In genomic region chr1:139194011-139194410, GRCm38 (mm10) we compare ENCODE assay signal across 18 mouse cellular contexts.
DNase-seq lines count a peak whose midpoint lies in the region; ATAC-seq and TF ChIP-seq lines count a peak whose summit lies in the region.
"Had no signal": no experiment of that assay in that cellular context is flagged by ENCODE, and none has a peak within 500 bp of the region (broad histone marks: within the 10 kb centered on the region; RNA-seq: fewer than 3 reads in every experiment).

No protein-coding gene starts in this region.

- no peak overlapping the region for H3K9ac ChIP-seq in intestine, embryonic 15.5 days
- no peak overlapping the region for H3K9ac ChIP-seq in intestine, postnatal 0 days (ENCODE audit: low read depth, low read length)
- H3K9ac ChIP-seq in neural tube, embryonic 12.5 days, result no peak overlapping the region
- no peak overlapping the region for H3K9ac ChIP-seq in neural tube, embryonic 15.5 days (replicated peaks)
- H3K9ac ChIP-seq in limb, embryonic 11.5 days (ENCODE audit: low read length), result no peak overlapping the region
- no peak overlapping the region for H3K9ac ChIP-seq in kidney, embryonic 15.5 days
- H3K9ac ChIP-seq: embryonic facial prominence, embryonic 15.5 days; heart, embryonic 15.5 days had no signal

- H3K27me3 ChIP-seq in intestine, embryonic 15.5 days (replicated peaks), result no peaks in the 10 kb centered on the region
- H3K27me3 ChIP-seq in intestine, postnatal 0 days (replicated peaks; ENCODE audit: control insufficient read depth, insufficient read depth, low read length), result no peaks in the 10 kb centered on the region
- no peaks in the 10 kb centered on the region for H3K27me3 ChIP-seq in neural tube, embryonic 12.5 days (replicated peaks)
- no peaks in the 10 kb centered on the region for H3K27me3 ChIP-seq in neural tube, embryonic 15.5 days (replicated peaks)
- no peaks in the 10 kb centered on the region for H3K27me3 ChIP-seq in limb, embryonic 11.5 days (ENCODE audit: control insufficient read depth, insufficient read depth, low read length)
- no peaks in the 10 kb centered on the region for H3K27me3 ChIP-seq in kidney, embryonic 15.5 days
- H3K27me3 ChIP-seq: embryonic facial prominence, embryonic 15.5 days; heart, embryonic 15.5 days had no signal

- no peak overlapping the region for H3K4me3 ChIP-seq in intestine, embryonic 15.5 days (replicated peaks)
- no peak overlapping the region for H3K4me3 ChIP-seq in intestine, postnatal 0 days (ENCODE audit: low read depth, low read length)
- no peak overlapping the region for H3K4me3 ChIP-seq in neural tube, embryonic 12.5 days
- H3K4me3 ChIP-seq in neural tube, embryonic 15.5 days (replicated peaks), result no peak overlapping the region
- H3K4me3 ChIP-seq in limb, embryonic 11.5 days (ENCODE audit: low read depth, low read length), result no peak overlapping the region
- H3K4me3 ChIP-seq in kidney, embryonic 15.5 days (replicated peaks), result no peak overlapping the region
- H3K4me3 ChIP-seq: embryonic facial prominence, embryonic 15.5 days; heart, embryonic 15.5 days; hindbrain, embryonic 10.5 days had no signal

- H3K9me3 ChIP-seq in intestine, embryonic 15.5 days, result no peaks in the 10 kb centered on the region
- no peaks in the 10 kb centered on the region for H3K9me3 ChIP-seq in intestine, postnatal 0 days (ENCODE audit: control insufficient read depth)
- H3K9me3 ChIP-seq in neural tube, embryonic 12.5 days, result no peaks in the 10 kb centered on the region
- H3K9me3 ChIP-seq in neural tube, embryonic 15.5 days (replicated peaks), result no peaks in the 10 kb centered on the region
- no peaks in the 10 kb centered on the region for H3K9me3 ChIP-seq in limb, embryonic 11.5 days (ENCODE audit: control insufficient read depth, low read length)
- H3K9me3 ChIP-seq in kidney, embryonic 15.5 days (replicated peaks), result no peaks in the 10 kb centered on the region
- H3K9me3 ChIP-seq: embryonic facial prominence, embryonic 15.5 days; heart, embryonic 15.5 days; hindbrain, embryonic 10.5 days had no signal

- H3K36me3 ChIP-seq in intestine, embryonic 15.5 days, result no peaks in the 10 kb centered on the region
- H3K36me3 ChIP-seq in intestine, postnatal 0 days (ENCODE audit: control insufficient read depth, insufficient read depth), result no peaks in the 10 kb centered on the region
- no peaks in the 10 kb centered on the region for H3K36me3 ChIP-seq in neural tube, embryonic 12.5 days
- no peaks in the 10 kb centered on the region for H3K36me3 ChIP-seq in neural tube, embryonic 15.5 days
- H3K36me3 ChIP-seq in limb, embryonic 11.5 days (ENCODE audit: control insufficient read depth, insufficient read depth, low read length), result no peaks in the 10 kb centered on the region
- no peaks in the 10 kb centered on the region for H3K36me3 ChIP-seq in kidney, embryonic 15.5 days
- H3K36me3 ChIP-seq: embryonic facial prominence, embryonic 15.5 days; heart, embryonic 15.5 days; hindbrain, embryonic 10.5 days had no signal

- no peaks in the 10 kb centered on the region for H3K4me1 ChIP-seq in intestine, embryonic 15.5 days (replicated peaks)
- no peaks in the 10 kb centered on the region for H3K4me1 ChIP-seq in intestine, postnatal 0 days (replicated peaks; ENCODE audit: control insufficient read depth, insufficient read depth, low read length)
- H3K4me1 ChIP-seq in neural tube, embryonic 12.5 days, result 0 out of 2 replicates have a peak, but pooled peaks cover 3% of the 10 kb centered on the region
- H3K4me1 ChIP-seq in neural tube, embryonic 15.5 days, result no peaks in the 10 kb centered on the region
- peaks cover 16% of the 10 kb centered on the region; the same call in 1 of the 2 replicates for H3K4me1 ChIP-seq in limb, embryonic 11.5 days (ENCODE audit: control insufficient read depth, insufficient read depth, low read length)
- no peaks in the 10 kb centered on the region for H3K4me1 ChIP-seq in kidney, embryonic 15.5 days
- H3K4me1 ChIP-seq: embryonic facial prominence, embryonic 15.5 days had no signal

- peak; percentile 39; the same call in 1 of the 2 replicates for ATAC-seq in intestine, embryonic 15.5 days
- no peak for ATAC-seq in intestine, postnatal 0 days
- ATAC-seq in neural tube, embryonic 12.5 days (ENCODE audit: low FRiP score, low read depth), result 0 out of 2 replicates have a peak, but pooled peaks have one; percentile 41
- ATAC-seq in neural tube, embryonic 15.5 days (ENCODE audit: low FRiP score), result no peak
- peak; percentile 80 for ATAC-seq in limb, embryonic 11.5 days (ENCODE audit: insufficient number of reproducible peaks, low FRiP score, low TSS enrichment, low read depth)
- no peak for ATAC-seq in kidney, embryonic 15.5 days (replicated peaks; ENCODE audit: low FRiP score)
- ATAC-seq in monocyte, adult 5-6 weeks (replicated peaks; ENCODE audit: insufficient number of reproducible peaks, low FRiP score, low TSS enrichment, poor library complexity, severe bottlenecking), result no peak

- 56% methylated on average over 2 of the region's 2 CpGs for WGBS in intestine, embryonic 15.5 days
- 50% methylated on average over 2 of the region's 2 CpGs for WGBS in intestine, postnatal 0 days
- WGBS in neural tube, embryonic 12.5 days, result 57% methylated on average over 2 of the region's 2 CpGs
- WGBS in neural tube, embryonic 15.5 days, result 64% methylated on average over 2 of the region's 2 CpGs
- 11% methylated on average over 2 of the region's 2 CpGs for WGBS in limb, embryonic 11.5 days
- WGBS in kidney, embryonic 15.5 days, result 58% methylated on average over 2 of the region's 2 CpGs

- no peak for TF ChIP-seq CTCF in intestine, postnatal 0 days (IDR thresholded peaks at IDR 0.05; ENCODE audit: low read depth)

- H3K4me2 ChIP-seq in intestine, embryonic 15.5 days (replicated peaks), result no peak overlapping the region
- H3K4me2 ChIP-seq in intestine, postnatal 0 days (replicated peaks; ENCODE audit: low read depth), result no peak overlapping the region
- H3K4me2 ChIP-seq in neural tube, embryonic 12.5 days (replicated peaks), result no peak overlapping the region
- H3K4me2 ChIP-seq in neural tube, embryonic 15.5 days, result no peak overlapping the region
- peak overlapping the region; percentile 30 for H3K4me2 ChIP-seq in limb, embryonic 11.5 days (ENCODE audit: low read depth, severe bottlenecking)
- H3K4me2 ChIP-seq in kidney, embryonic 15.5 days, result no peak overlapping the region
- H3K4me2 ChIP-seq: embryonic facial prominence, embryonic 15.5 days; heart, embryonic 15.5 days had no signal

- peak; percentile 70 for DNase-seq in limb, embryonic 11.5 days (ENCODE audit: low spot score)
- DNase-seq in retina, postnatal 1 day, result peak; percentile 11
- DNase-seq: B cell, adult 2 months; cerebellum, postnatal 36 days; heart, adult 11 months; kidney, adult 2 months; kidney, postnatal 36 days; layer of hippocampus, postnatal 36 days; left cerebral cortex, postnatal 4 days had no signal

- H3K27ac ChIP-seq in intestine, embryonic 15.5 days, result no peak overlapping the region
- H3K27ac ChIP-seq in intestine, postnatal 0 days (ENCODE audit: low read depth, low read length), result no peak overlapping the region
- H3K27ac ChIP-seq in neural tube, embryonic 12.5 days, result no peak overlapping the region
- no peak overlapping the region for H3K27ac ChIP-seq in neural tube, embryonic 15.5 days (replicated peaks)
- H3K27ac ChIP-seq in limb, embryonic 11.5 days (replicated peaks; ENCODE audit: low read depth, low read length), result peak overlapping the region; percentile 42; the same call in 1 of the 2 replicates
- no peak overlapping the region for H3K27ac ChIP-seq in kidney, embryonic 15.5 days
- H3K27ac ChIP-seq: embryonic facial prominence, embryonic 15.5 days; heart, embryonic 15.5 days; hindbrain, embryonic 10.5 days had no signal

Comparison
In these comparisons a context has a peak if more than half of its experiments do, and no peak if none do; other contexts are left out.
1. ATAC-seq: peak in intestine, embryonic 15.5 days (single experiment), neural tube, embryonic 12.5 days (single experiment) and limb, embryonic 11.5 days (single experiment); none in intestine, postnatal 0 days (single experiment), neural tube, embryonic 15.5 days (single experiment), kidney, embryonic 15.5 days (single experiment) and monocyte, adult 5-6 weeks (single experiment).